Mouse (Mus musculus) C2C12 (cell line): ENCODE measurements around the gene Gcn1l1. TPM values are rescaled to one million over a fixed set of nuclear protein-coding genes. Genes with fewer than 3 reads are reported as not detected.

ENCODE experiments used
- H3K27me3 ChIP-seq: one replicate; pipeline ENCODE4 v1.6.1; 2011; ENCODE audit not compliant: control insufficient read depth, insufficient read depth, insufficient read length
- H3K36me3 ChIP-seq: one replicate; pipeline ENCODE4 v1.6.1; 2011; ENCODE audit not compliant: control insufficient read depth, insufficient read depth
- H3K4me3 ChIP-seq: one replicate; pipeline ENCODE4 v1.5.1; 2011; ENCODE audit warnings: mild to moderate bottlenecking, control low read depth; ENCODE audit not compliant: poor library complexity, insufficient read depth, severe bottlenecking
- H3K79me2 ChIP-seq: one replicate; pipeline ENCODE4 v1.6.1; 2011; ENCODE audit not compliant: control insufficient read depth, insufficient read depth
- H3K79me3 ChIP-seq: one replicate; pipeline ENCODE4 v1.6.1; 2011; ENCODE audit warnings: low read depth, control low read depth
- H3ac ChIP-seq: one replicate; pipeline ENCODE3; 2011; ENCODE audit warnings: low read depth; ENCODE audit not compliant: control insufficient read depth, insufficient read length
- CEBPB ChIP-seq: IDR thresholded peaks from one replicate; pipeline ENCODE4 v1.6.1; 2011; ENCODE audit warnings: low read depth, mild to moderate bottlenecking, control low read depth, moderate library complexity
- CTCF ChIP-seq: IDR thresholded peaks from one replicate; pipeline ENCODE4 v1.5.1; 2011; ENCODE audit not compliant: control insufficient read depth, insufficient read depth, insufficient read length
- FOSL1 ChIP-seq: IDR thresholded peaks from one replicate; pipeline ENCODE4 v1.8.0; 2011; ENCODE audit warnings: mild to moderate bottlenecking, low read length; ENCODE audit not compliant: poor library complexity, insufficient read depth, severe bottlenecking
- MAX ChIP-seq: IDR thresholded peaks from one replicate; pipeline ENCODE4 v1.6.1; 2011; ENCODE audit warnings: mild to moderate bottlenecking, control low read depth
- MYOD1 ChIP-seq: IDR thresholded peaks from one replicate; pipeline ENCODE4 v1.6.1; 2011; ENCODE audit warnings: low read depth; ENCODE audit not compliant: control insufficient read depth, insufficient read length
- MYOG ChIP-seq: IDR thresholded peaks from one replicate; pipeline ENCODE4 v1.6.1; 2011; ENCODE audit not compliant: control insufficient read depth, insufficient read length; ENCODE audit errors: extremely low read depth
- USF1 ChIP-seq: IDR thresholded peaks from one replicate; pipeline ENCODE4 v1.6.1; 2011; ENCODE audit warnings: low read depth, mild to moderate bottlenecking, control low read depth, moderate library complexity
- polyA plus RNA-seq: library from polyadenylated mRNA; unstranded; fragments of >200 nt; fragmentation: generic; extraction: Trizol; gene quantifications from one replicate; pipeline ENCODE4 v1.2.1, GENCODE M21; 2012; ENCODE audit warnings: missing spikeins

The Gcn1l1 gene
- polyA plus RNA-seq, 1 experiment, result 46.2 TPM

- TF ChIP-seq MAX (no peak), CEBPB (no peak), MYOD1 (no peak), FOSL1 (no peak), CTCF (no peak), MYOG (no peak), USF1 (no peak)
- Histone ChIP-seq H3K4me3 (no peak overlapping the region), H3K79me2 (no peaks in the 10 kb centered on the region), H3K79me3 (no peaks in the 10 kb centered on the region), H3ac (no peak overlapping the region), H3K36me3 (no peaks in the 10 kb centered on the region), H3K27me3 (peaks cover 16% of the 10 kb centered on the region)
Measured at GRCm38 (mm10) chr5:115656677-115657076, 91.6 kb downstream of the Gcn1l1 start.

- Histone ChIP-seq H3K4me3 (no peak overlapping the region), H3K79me2 (no peaks in the 10 kb centered on the region), H3K79me3 (no peaks in the 10 kb centered on the region), H3K36me3 (no peaks in the 10 kb centered on the region), H3ac (no peak overlapping the region), H3K27me3 (peaks cover 19% of the 10 kb centered on the region)
- TF ChIP-seq USF1 (no peak), MYOG (no peak), MAX (no peak), MYOD1 (no peak), FOSL1 (no peak), CTCF (no peak), CEBPB (no peak)
Measured at GRCm38 (mm10) chr5:115657234-115657633, 92.2 kb downstream of the Gcn1l1 start.

- Histone ChIP-seq H3K79me3 (no peaks in the 10 kb centered on the region), H3K27me3 (peaks cover 28% of the 10 kb centered on the region), H3K79me2 (no peaks in the 10 kb centered on the region), H3ac (no peak overlapping the region), H3K4me3 (no peak overlapping the region), H3K36me3 (no peaks in the 10 kb centered on the region)
- TF ChIP-seq CTCF (no peak), USF1 (no peak), MYOD1 (no peak), FOSL1 (no peak), MYOG (no peak), CEBPB (no peak), MAX (no peak)
Measured at GRCm38 (mm10) chr5:115658352-115658751, 93.3 kb downstream of the Gcn1l1 start.

GRCm38 (mm10) chr5:115662658-115663057, 97.6 kb downstream of the Gcn1l1 start:
- Histone ChIP-seq H3ac (no peak overlapping the region), H3K36me3 (no peaks in the 10 kb centered on the region), H3K27me3 (peaks cover 60% of the 10 kb centered on the region), H3K79me3 (no peaks in the 10 kb centered on the region), H3K4me3 (no peak overlapping the region), H3K79me2 (no peaks in the 10 kb centered on the region)
- TF ChIP-seq MYOG, result no peak
- no peak for TF ChIP-seq MAX
- no peak for TF ChIP-seq USF1
- no peak for TF ChIP-seq MYOD1
- TF ChIP-seq FOSL1, result no peak
- no peak for TF ChIP-seq CEBPB
- TF ChIP-seq CTCF, result no peak

GRCm38 (mm10) chr5:115666366-115667065, 101.5 kb downstream of the Gcn1l1 start:
- Histone ChIP-seq H3ac (no peak overlapping the region), H3K27me3 (peaks cover 84% of the 10 kb centered on the region), H3K4me3 (no peak overlapping the region), H3K36me3 (no peaks in the 10 kb centered on the region), H3K79me3 (no peaks in the 10 kb centered on the region), H3K79me2 (no peaks in the 10 kb centered on the region)
- no peak for TF ChIP-seq MYOD1
- no peak for TF ChIP-seq FOSL1
- no peak for TF ChIP-seq MYOG
- TF ChIP-seq CTCF, result no peak
- no peak for TF ChIP-seq USF1
- no peak for TF ChIP-seq CEBPB
- no peak for TF ChIP-seq MAX

GRCm38 (mm10) chr5:115667210-115667609, 102.2 kb downstream of the Gcn1l1 start:
- no peak overlapping the region for H3ac ChIP-seq
- H3K4me3 ChIP-seq, result no peak overlapping the region
- TF ChIP-seq MYOD1 (no peak), MAX (no peak), CEBPB (no peak), FOSL1 (no peak), MYOG (no peak), CTCF (no peak), USF1 (no peak)
- peaks cover 87% of the 10 kb centered on the region for H3K27me3 ChIP-seq
- no peaks in the 10 kb centered on the region for H3K79me3 ChIP-seq
- no peaks in the 10 kb centered on the region for H3K36me3 ChIP-seq
- H3K79me2 ChIP-seq, result no peaks in the 10 kb centered on the region
